Mouse (Mus musculus): ENCODE results near the gene Gm45213.

The Gm45213 gene

DNA sequence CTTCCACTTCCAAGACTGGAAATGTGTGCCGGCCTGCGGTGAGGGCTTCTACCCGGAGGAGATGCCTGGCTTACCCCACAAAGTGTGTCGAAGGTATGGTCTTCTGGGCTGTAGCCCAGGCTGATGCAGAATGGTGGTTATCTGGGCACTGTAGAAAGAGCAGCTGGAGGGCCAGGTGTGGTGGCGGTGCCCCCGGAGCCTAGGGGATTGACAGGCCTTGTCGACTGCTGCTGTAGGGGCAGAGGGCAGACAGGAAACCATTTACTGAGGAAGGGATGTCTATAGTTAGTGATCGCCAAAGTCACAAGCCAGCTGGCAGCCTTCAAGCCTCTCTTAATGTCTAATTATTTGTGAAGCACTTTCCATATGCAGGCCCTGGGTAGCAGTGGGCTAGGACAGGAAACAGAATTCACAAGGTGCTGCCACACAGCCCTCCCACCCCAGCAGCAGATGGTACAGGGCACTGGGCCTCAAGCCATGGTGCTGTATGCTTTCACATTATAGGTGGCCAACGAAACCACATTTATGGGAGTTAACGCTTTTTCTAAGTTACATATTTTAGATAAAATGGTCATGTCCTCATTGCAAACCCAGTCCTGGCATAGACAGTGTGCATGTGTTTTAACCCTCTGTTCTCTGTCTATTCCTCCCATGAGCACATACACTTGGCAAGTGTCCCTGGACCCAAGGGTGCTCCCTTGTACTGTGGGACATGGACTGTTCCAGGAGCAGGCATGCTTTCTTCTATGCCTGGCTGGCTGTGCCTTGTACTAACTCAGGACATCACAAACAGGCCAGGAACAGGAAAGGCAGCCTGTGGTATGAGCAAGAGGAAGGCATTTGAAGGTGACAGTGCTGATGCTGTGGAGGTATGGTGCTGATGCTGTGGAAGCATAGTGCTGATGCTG lies at the start of gene Gm45213:
Gene Gm45213 (plus strand): TSS at position 51 of the 908 bp plus-strand sequence.
- no peak for DNase-seq (ENCODE audit: low read depth in 1 of 2, low spot score in 2 of 2)

DNA sequence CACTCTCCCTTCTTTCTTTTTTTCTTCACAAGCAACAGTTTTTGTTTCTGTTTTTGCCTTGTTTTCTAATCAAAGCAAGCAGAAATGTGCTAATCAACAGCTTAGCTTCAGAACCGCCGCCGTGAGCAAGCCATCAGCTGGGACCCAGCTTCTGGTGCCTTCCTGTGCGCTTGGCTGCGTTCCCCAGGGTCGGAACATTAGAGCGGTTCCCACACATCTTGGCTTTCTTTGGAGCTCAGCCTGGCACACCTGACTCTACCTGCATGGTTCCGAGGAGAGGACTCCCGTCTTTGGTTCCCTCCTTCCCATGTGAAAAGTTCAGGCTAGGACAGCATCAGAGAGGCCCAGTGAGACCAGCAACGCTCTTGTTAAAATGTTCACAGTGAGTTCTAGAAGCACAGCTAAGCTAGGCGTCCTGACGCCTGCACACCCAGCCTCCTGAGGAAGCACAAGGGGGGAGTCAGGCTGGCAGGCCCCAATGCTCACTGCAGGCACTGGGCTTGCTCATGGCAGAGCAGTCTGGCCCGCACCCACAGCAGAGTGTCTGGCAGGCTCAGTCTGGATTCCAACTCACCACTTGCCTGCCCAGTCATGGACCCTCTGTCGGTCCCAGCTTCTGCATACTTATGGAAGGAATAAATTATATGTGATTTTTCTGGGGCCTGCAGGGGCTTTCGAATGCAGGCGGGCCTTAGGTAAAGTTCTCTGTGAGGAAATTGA lies 42.2 kb upstream of the Gm45213 start:
- no peak for DNase-seq (ENCODE audit: low read depth in 1 of 2, low spot score in 2 of 2)

DNA sequence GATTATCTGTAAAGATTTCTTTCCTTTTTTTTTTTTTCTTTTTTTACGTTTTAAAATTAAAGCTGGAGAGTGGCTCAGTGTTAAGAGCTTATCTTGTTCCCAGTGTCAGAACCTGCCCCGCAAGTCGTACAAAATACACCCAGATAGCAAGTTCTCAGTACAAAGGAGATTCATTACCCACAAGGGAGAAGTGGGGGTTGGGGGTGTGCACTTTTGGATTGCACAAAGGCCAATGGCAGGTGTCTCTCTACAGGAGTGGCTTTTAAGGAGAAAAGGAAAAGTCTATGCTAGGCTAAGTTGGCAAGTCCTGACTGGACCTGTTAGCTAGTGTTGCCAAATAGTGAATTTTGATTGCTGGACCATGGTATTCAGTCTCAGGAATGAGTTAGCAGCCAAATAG lies 41.6 kb upstream of the Gm45213 start:
- no peak for DNase-seq (ENCODE audit: low read depth in 1 of 2, low spot score in 2 of 2)

DNA sequence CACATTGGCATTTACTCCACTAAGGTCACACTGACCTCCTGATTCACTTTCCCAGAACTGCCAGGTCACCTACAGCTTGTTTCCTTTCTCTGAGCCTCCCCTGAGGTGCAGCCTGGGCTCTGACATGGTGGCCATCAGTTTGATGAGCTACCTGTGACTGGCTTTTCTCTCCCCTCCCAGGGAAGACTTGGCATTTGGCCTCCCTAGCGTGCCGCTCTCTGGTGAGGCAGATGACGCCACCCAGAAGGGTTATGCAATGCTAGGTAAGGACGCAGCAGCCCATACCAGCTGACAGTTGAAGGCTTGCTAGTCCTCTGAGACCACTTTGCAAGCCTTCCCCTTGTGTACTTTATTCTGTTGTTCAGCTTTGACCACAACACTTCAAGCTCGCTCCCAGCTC lies 40.0 kb upstream of the Gm45213 start:
- DNase-seq (ENCODE audit: low read depth in 1 of 2, low spot score in 2 of 2) = no peak

DNA sequence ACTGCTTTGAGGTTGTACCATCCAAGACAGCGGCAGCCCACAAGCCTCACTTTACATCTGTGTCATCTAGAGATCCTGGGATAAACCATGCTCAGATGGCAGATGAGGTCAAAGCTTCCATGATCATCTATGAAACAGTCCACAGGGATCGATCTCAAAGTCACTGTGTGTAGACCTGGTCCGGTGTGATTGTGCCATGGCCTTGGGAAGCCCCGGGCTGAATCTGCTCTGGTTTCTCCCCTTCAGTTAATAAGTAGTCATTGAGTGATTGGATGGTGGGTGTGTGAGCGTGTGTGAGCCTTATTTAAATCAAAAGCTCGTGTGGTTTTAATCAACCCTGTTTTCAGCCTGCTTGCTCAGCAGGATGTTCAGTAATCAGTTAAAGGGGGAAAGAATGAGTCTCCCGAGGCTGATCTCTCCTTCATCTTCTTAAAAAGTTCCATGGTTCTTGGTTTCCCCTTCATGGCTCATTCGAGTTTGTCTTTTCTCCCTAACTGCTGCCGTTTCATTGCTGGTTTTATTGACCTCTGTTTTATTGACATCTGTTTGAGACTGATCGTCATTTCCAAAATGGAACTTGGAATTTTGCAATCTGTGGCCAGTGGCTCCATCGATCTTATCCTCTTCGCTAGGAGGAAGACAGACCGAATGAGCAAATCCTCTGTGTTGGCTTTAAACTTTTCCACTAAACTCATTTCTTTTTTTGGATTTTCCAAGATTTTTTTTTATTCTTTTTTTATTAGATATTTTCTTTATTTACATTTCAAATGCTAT lies 39.4 kb upstream of the Gm45213 start:
- no peak for DNase-seq (ENCODE audit: low read depth in 1 of 2, low spot score in 2 of 2)

DNA sequence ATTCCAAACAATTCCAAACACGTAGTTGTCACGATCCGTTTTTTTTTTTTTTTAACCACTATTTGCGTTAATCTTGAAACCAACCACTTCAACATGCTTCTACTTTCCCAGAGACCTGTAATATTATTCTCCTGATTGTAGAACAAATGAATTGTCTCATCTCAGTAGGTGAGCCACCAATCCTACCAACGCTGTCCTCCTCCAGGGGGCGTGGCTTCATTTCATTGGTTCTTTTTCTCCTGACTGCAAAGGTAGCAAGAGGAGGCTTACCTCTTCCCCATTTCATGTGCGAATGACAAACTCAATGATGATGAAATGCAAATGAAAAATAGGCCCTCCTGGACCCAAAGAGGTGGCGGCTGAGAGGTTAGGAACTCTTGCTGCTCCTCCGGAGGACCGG lies 38.3 kb upstream of the Gm45213 start:
- DNase-seq (ENCODE audit: low read depth in 1 of 2, low spot score in 2 of 2) = no peak

DNA sequence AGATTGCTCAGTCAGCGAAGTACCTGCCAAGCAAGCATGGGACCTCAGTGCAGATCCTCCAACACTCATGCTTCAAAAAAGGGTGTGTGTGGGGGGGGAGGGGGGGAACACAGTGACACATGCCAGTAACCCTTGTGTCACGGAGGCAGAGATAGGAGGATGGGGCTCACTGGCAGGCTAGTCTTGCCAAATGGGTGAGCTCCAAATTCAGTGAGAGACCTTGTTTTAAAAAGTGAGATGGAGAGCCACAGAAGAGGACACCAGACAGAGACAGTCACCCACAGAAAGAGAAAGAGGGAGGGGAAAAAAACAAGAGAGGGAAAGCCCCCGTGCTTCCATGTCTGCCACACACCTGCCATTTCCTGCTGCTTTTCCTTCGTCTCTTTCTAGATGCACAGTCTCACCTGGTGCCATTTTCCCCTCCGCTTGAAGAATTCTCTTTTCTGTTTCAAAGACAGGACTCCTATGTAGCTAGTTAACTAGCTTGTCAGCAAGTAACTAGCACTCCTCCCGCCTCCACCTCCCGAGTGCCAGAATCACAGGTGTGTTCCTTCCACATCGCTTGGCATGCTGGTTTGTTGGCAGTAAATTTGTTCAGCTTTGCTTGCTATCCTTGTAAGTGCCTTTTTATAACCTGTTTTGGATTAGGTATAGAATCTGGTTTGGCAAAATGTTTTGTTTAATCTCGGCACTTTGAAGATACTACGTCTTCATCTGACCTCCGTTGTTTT lies 35.1 kb upstream of the Gm45213 start:
- DNase-seq (ENCODE audit: low read depth in 1 of 2, low spot score in 2 of 2) = no peak

DNA sequence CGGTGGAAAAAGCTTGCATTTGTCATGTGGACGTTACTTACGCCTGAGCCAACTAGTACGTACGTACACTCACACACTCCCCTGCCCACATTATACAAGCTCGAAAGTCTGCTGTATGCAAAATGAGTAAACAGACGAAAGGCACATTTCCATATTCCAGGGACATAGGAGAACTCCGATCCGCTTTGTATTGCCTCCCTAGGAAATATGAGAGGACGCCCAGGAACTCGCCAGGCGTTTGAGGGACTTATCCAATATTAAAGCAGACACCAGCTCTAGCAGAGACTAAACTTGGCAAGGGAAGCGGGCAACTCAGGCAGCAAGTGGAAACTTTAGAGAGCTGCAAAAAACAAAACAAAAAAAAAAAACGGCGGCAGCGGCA lies 34.5 kb upstream of the Gm45213 start:
- no peak for DNase-seq (ENCODE audit: low read depth in 1 of 2, low spot score in 2 of 2)

DNA sequence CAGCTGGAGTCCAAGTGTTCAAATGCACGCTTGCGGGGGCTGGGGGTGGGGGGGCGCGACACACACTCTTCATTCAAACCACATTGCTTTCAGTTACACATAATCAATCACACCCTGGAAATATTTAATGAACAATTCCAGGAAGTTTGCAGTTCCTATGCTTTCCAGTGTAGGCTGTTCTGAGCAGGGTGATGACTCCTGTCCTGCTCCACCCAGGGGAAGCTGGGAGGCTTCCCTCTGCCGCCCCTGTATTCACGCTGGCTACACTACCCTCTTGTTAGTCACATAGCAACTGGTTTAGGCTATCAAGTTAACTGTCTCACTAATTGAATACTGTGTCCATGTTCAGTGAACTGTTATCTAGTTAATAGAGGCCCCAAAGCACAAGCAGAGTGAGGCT lies 32.9 kb upstream of the Gm45213 start:
- no peak for DNase-seq (ENCODE audit: low read depth in 1 of 2, low spot score in 2 of 2)

DNA sequence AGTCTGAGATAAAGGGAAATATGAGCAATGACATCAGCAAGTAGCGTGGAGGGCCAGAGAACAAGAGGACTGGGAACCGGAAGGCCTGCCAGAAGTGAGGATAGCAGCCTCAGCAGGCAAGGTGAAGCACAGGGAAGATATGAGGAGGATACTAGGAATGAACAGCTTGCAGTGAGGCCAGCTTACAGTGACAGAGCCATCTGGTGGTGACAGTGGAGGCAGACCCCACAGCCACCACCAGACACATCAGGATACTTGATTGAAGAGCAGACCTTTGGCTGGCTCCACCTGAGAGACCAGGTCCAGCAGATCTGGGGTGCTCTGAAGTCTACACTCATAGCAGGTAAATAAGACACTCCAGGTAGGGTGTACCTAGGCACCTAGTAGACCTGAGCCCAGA lies 15.7 kb upstream of the Gm45213 start:
- no peak for DNase-seq (ENCODE audit: low read depth in 1 of 2, low spot score in 2 of 2)

DNA sequence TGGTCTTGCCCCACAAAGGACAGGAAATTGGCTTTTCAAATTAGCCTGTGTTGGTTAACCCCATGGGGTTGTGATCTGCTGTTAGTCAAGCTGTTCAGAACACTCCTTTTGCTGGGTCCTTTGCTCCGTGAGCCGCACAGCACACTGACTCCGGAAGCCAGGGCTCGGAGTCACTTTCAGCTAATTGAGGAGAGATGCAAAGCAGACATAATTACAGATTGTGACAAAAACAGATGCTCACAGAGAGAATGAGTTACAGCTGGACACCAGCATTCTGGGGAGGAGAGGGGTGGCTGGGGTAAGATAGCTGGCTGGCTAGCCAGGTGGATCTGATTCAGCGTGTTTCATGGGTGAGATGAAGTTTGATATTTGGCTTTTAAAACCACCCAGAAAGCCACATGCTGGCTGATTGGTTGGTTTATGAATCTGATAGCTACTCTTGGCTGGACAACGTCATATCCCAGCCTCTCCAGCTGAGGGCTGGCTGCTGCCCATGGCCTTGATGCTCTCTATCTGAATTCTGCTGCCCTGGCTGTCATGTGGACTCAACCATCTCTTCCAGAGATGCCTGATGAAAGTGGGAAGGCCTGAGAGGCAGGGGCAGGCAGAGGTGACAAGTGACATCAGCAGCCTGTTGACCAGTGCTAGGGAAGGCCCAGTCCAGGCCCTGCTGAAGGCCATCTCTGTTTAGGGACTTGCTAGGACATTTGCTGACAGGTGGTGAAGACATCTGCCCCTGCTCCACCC lies 14.5 kb upstream of the Gm45213 start:
- DNase-seq (ENCODE audit: low read depth in 1 of 2, low spot score in 2 of 2) = no peak

DNA sequence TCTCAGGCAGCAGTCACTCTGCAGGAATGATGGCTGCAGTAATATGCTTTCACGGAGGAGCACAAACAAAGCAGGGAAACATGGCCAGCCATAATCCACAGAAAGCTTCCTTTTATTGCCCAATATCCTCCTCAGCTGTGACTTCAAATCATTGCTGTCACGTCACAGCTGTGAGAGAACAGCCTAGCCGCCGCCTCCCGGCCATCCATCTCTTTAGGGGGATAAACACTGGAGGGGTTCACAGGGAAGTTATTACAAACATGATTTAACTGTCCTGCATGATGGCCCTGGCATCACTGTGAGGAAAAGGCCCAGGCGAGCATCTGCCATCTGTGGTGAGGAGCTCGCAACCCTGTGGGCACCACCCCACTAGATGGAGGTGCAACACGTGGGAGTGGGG lies 6.6 kb upstream of the Gm45213 start:
- DNase-seq (ENCODE audit: low read depth in 1 of 2, low spot score in 2 of 2) = no peak

DNA sequence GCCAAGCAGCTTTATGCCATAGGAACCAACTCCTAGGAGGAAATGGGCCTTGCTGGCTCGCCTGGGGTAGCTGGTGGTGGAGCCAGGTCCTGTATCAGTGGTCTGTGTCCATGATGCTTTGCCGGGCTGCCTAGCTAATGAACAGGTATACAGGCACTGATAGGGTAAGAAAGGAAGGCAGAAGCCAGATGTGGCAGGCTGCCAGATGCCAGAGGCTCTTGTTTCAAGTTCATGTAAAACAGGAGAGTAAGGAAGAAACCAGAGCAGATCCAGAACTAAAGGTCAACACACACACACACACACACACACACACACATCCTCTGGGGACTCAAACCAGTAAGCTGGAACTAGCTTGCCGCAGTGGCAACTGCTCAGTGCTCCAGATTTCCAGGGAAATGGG lies 5.1 kb upstream of the Gm45213 start:
- DNase-seq (ENCODE audit: low read depth in 1 of 2, low spot score in 2 of 2) = no peak

DNA sequence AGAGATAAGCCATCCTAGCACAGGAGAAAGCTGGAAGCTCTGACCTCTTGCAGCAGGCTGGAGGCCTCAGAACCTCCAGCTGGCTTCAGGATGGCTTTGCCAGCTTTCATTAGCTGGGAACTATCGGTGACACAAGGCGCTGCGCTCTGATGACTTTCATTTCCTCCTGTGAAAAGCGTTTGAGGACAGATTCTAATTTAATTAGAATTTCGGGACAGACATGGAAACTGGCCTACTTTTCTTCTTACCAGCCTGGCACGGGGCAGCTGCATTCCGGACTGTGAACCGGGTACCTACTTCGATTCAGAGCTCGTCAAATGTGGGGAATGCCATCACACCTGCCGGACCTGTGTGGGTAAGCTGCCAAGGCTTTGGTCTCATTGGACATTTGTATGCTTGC lies 4.7 kb upstream of the Gm45213 start:
- DNase-seq (ENCODE audit: low read depth in 1 of 2, low spot score in 2 of 2) = no peak

DNA sequence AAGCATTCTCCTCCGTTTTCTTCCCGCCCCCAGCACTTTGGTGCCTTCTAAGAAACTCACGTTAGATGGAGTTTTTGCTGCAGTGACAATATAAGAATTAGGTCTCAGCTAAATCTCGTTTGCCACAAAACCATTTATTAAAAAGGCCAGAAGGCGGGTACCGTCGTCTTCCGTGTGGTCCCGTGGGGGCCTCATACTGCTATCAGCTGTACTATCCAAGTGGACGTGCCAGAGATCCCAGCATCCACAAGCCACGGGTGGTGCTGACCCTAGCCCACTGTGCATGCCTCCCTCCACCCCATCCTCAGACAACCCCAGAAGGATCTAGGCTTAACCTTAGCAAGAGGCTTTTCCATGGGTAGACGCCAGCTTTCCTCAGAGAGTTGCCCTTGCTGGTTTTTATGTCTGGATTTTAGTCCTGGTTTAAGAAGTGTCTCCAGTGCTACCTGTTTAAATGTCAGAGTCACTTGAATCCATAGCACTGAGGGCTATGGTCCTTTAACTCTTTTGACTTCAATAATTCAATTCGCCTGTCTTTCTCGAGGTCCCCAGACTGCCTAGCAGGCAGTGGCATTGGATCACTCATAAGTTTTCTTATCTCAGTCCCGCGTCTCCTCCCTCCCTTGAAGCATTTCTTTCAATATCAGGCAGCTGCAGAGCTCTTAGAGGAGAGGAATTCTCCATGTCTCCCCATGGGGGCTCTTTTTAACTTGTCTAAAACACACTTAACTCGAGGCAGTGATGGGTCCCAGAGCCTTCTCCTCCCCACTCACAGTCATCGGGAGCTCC lies 3.2 kb upstream of the Gm45213 start:
- DNase-seq (ENCODE audit: low read depth in 1 of 2, low spot score in 2 of 2) = no peak

DNA sequence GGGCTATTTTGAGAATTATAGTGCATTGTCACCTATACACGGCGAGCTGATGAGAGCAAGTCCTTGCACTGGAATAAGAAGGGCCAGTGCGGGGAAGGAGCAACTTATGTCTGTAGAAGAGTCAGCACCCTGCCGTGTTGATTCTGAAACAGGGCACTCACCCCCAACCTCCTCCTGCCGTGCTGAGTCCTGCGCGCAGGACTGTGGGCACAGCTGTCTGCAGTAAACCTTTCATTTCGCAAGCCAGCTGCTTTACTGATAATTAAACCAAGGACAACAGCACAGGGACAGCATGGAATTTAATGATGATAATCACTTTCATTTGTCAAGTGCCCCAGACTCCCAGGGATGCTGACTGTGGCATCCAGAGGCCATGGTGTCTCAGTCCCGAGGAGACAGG lies 1.2 kb downstream of the Gm45213 start:
- DNase-seq (ENCODE audit: low read depth in 1 of 2, low spot score in 2 of 2) = no peak

DNA sequence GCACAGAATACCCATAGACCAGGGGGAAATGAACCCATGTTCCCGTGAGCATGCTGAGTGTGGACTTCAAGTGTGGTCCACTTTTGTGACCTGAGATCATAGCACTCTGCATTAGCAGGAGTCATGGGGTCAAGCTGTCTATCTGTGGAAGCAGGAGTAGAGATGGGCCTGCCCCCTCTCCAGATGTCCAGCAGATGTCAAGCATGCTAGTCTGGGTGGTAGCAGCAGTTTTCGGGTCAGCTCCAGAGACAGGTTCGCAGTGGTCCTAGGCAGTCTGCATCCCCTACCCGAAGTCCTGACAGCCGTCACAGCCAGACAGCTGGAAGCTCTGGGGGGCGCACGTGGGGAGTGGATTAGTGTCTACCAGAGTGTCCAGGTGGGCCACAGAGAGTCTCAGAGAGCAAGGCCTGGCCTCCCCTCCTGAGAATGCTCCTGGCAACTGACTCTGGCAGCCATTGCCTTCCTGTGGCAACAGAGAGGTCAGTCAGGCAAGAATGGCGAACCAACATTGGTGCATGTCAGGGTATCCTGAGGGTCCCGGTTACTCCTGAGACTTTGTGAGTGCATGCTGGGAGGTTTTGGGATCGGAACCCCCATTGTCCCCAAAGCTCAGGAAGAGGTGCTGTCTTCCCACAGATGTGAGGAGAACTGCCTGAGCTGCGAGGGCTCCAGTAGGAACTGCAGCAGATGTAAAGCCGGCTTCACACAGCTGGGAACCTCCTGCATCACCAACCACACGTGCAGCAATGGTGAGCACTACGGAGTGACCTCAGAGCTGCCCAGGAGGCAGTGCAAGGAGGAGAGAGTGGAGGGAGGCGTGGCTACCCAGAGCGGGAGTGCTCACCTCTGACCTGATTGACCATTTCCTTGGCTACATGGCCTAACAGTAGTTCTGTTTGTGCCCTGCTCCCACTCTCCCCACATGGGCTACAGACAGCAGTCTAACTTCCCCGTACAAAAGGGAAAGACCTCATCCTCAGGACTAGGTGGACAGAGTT lies 3.8 kb downstream of the Gm45213 start:
- no peak for DNase-seq (ENCODE audit: low read depth in 1 of 2, low spot score in 2 of 2)

DNA sequence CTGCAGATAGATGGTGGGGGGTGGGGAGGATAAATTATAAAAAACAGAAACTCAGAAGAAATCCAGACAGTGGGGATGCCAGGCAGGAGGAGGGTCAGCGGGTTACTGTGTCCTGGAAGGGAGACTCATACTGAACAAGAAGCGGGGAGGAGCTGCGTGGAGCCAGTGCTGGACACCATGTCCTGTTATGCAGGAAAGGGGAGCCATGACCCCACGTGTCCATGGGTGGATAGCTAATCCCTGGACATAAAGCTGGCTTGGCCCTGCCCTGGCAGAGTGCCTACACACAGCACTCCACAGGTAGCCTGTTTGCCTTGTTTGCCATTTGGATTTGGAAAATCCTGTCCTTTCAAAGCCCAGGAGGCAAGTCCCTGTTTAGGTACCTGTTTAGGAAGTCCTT lies 4.6 kb downstream of the Gm45213 start:
- no peak for DNase-seq (ENCODE audit: low read depth in 1 of 2, low spot score in 2 of 2)
